Mouse (Mus musculus) forebrain, postnatal 0 days (tissue): ENCODE data around the gene Fcamr. TPM values are rescaled to one million over a fixed set of nuclear protein-coding genes. Genes with fewer than 3 reads are reported as not detected.
A peak's percentile ranks its signal among the peaks of the same experiment; 100 is the strongest.

Source experiments
- ATAC-seq: fragments of 200-750 bp; cut with Nextera tagmentation; 2 replicates; pipeline ENCODE4 v1.8.0; 2017; ENCODE audit warnings: mild to moderate bottlenecking, moderate library complexity
- DNase-seq: peaks from one replicate; pipeline ENCODE4 v3.0.0-alpha.2; 2015
- H3K27ac ChIP-seq: fragments of 300-500 bp; sonication (generic); 2 replicates; pipeline ENCODE4 v1.5.1; 2014; ENCODE audit warnings: low read depth, mild to moderate bottlenecking, antibody characterized with exemption, low read length, moderate library complexity, mixed read lengths
- H3K27me3 ChIP-seq: fragments of 300-500 bp; sonication (generic); 2 replicates; pipeline ENCODE4 v1.6.1; 2014; ENCODE audit warnings: mild to moderate bottlenecking, low read length, mixed read lengths; ENCODE audit not compliant: insufficient read depth
- H3K36me3 ChIP-seq: fragments of 300-500 bp; sonication (generic); 2 replicates; pipeline ENCODE4 v1.6.1; 2014; ENCODE audit warnings: mild to moderate bottlenecking, moderate library complexity; ENCODE audit not compliant: insufficient read depth
- H3K4me1 ChIP-seq: fragments of 300-500 bp; sonication (generic); 2 replicates; pipeline ENCODE4 v1.6.1; 2014; ENCODE audit warnings: antibody characterized with exemption; ENCODE audit not compliant: insufficient read depth
- H3K4me2 ChIP-seq: fragments of 300-500 bp; sonication (generic); 2 replicates; pipeline ENCODE4 v1.6.1; 2014; ENCODE audit warnings: low read depth, mild to moderate bottlenecking, moderate library complexity
- H3K4me3 ChIP-seq: fragments of 300-500 bp; sonication (generic); 2 replicates; pipeline ENCODE4 v1.5.1; 2014; ENCODE audit warnings: low read depth, low read length, mixed read lengths
- H3K9ac ChIP-seq: fragments of 300-500 bp; sonication (generic); 2 replicates; pipeline ENCODE4 v1.6.1; 2014; ENCODE audit warnings: mild to moderate bottlenecking
- H3K9me3 ChIP-seq: fragments of 300-500 bp; sonication (generic); 2 replicates; pipeline ENCODE4 v1.6.1; 2016; ENCODE audit warnings: low read length
- CTCF ChIP-seq: sonication (generic); IDR thresholded peaks from 2 replicates; pipeline ENCODE4 v1.5.1; 2016; ENCODE audit warnings: antibody characterized with exemption, control low read depth, low read depth
- WGBS: fragments of 180-500 bp; shearing (Covaris S2); extraction: QIAGEN DNeasy Blood & Tissue Kit; methylation state at CpG from one replicate; pipeline ENCODE4 v1.1.7; 2014; 5-methylcytosine and 5-hydroxymethylcytosine counted together
- polyA plus RNA-seq: library from polyadenylated mRNA; unstranded; fragments of >200 nt; fragmentation: Nextera tagmentation; extraction: Ambion mirVana; gene quantifications from 2 replicates; pipeline ENCODE4 v1.2.1, GENCODE M21; 2015
- total RNA-seq: library from RNA; depleted of rRNA; stranded (reverse); fragments of >200 nt; gene quantifications from 2 replicates; pipeline ENCODE4 v1.2.3, GENCODE M21; 2014

Gene Fcamr
- total and polyA plus RNA-seq, 2 experiments from 2014 or later: 0.19 TPM; not detected in 1

DNA sequence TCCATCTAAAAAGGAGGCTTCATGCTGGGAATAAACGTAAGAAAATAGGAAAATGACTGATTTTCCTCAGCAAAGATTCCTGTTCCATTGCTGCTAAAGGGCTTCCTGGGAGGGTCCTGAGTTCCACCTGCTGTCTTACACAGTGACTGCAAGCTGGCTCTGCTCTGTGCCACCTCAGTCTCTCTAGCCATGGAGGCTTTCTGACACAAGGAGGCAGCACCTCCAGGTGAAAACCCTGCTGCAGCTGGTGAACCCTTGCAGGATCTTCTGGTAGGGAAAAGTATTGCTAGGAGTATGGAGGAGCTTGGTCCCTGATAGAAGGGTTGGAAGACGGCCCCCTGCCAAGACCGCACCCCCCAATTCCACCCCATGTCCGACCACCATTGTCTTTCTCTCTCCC lies 13.7 kb upstream of the Fcamr start:
- Histone ChIP-seq H3K36me3 (no peaks in the 10 kb centered on the region), H3K27me3 (no peaks in the 10 kb centered on the region), H3K27ac (no peak overlapping the region), H3K4me3 (no peak overlapping the region), H3K9ac (no peak overlapping the region), H3K4me2 (no peak overlapping the region), H3K9me3 (no peaks in the 10 kb centered on the region), H3K4me1 (0 out of 2 replicates have a peak, but pooled peaks cover 3% of the 10 kb centered on the region)
- 46% methylated on average over 4 of the region's 4 CpGs for WGBS
- DNase-seq (no peak), ATAC-seq (no peak)
- TF ChIP-seq CTCF: peak; percentile 33

DNA sequence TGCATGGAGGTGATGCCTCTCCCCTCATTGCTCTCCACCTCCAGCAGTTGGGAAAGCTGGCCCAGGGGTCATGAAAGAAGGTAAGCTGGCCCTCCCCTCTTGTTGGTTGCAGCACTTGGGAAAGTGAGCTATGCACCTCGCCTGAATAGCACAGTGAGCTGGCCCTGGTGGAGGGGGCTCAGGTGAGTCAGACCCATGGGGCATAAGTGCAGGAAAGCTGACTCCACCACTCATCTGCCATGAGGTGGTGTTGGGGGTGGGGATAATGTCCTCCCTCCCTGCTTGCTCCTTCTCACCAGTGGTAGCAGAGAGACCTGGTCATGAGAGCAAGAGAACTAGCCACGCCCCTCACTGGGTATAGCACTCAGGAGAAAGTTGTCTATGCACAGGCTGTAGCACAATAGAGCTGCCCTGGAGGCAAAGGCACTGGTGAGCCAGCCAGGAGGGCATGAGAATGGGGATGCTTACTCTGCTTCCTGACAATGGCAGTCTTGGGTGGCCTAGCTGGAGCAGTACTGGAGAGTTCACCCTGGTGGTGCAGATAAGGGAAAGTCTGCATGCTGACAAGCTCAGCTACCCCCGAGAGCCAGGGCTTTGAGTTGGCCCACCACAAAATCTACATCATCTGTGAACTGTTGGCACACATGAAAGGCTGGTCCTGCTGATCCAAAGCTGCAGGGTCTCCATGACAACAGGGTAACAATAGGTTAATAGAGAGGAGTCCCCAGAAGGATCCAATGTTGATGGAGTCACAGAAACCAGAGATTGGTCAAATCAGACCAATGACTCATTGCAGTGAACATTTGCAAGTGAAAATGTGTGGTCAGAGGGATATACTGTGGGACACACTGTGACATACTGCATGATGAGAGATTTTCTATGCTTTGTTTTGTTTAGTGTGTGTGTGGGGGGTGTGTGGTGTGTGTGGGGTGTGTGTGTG lies 10.9 kb upstream of the Fcamr start:
- no peak overlapping the region for H3K9ac ChIP-seq
- no peaks in the 10 kb centered on the region for H3K27me3 ChIP-seq
- no peak overlapping the region for H3K27ac ChIP-seq
- H3K4me3 ChIP-seq: no peak overlapping the region
- DNase-seq (no peak), ATAC-seq (peak; percentile 66)
- 43% methylated on average over 3 of the region's 3 CpGs for WGBS
- TF ChIP-seq CTCF: no peak
- H3K4me2 ChIP-seq: no peak overlapping the region
- H3K9me3 ChIP-seq: no peaks in the 10 kb centered on the region
- 0 out of 2 replicates have a peak, but pooled peaks cover 3% of the 10 kb centered on the region for H3K4me1 ChIP-seq
- H3K36me3 ChIP-seq: no peaks in the 10 kb centered on the region

DNA sequence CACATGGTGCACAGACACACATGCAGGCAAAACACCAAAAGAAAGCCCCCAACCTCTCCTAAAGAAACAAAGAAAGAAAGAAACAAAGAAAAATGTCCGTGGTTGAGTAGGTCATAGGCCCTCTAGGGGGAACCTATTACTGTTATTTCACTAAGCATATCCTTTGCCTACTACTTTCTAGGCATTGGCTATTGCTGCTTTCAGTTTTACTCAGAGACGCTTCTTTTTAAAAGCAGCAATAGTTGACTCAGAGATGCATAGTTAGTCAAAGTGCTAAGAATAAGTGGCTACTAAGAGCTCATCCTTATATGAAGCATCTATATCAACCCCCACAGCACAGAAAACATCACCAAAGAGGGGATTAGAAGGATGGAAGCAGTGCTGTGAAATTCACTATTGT lies 5.4 kb upstream of the Fcamr start:
- no peaks in the 10 kb centered on the region for H3K36me3 ChIP-seq

DNA sequence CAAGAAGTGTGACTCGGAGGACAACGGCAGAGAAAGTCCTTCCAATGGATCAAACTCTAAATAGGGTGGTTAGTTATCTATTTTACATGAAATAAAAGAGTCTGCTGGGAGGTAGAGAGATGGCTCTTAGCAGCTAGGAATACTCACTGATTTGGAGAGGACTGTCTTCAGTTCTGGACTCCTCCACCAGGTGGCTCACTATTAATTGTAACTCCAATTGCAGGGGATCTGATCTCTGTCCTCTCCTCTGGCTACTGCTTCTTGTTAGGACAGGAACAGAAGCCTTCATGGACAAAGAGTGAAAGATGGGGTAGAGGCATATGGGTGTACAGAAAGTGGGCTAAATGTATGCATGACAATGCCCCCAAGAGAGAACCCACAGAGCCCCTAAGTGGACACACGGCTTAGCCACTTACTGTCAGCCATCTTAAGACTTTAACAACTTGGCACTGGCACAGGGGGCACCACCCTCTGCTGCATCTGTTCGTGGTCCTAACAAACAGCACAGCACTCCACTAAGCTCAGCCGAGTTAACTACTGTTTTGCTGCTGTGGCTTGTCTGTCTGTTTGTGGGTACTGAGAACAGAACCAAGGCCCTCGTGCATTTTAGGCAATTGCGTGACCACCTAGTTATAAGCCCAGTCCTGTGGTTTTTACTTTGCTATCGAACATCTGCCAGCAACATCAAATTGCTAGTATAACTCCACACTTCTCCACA lies 3.6 kb upstream of the Fcamr start:
- H3K27me3 ChIP-seq: no peaks in the 10 kb centered on the region
- no peak overlapping the region for H3K9ac ChIP-seq
- no peak overlapping the region for H3K4me2 ChIP-seq
- no peak overlapping the region for H3K4me3 ChIP-seq
- ATAC-seq (no peak), DNase-seq (peak; percentile 39)
- no peaks in the 10 kb centered on the region for H3K4me1 ChIP-seq
- H3K27ac ChIP-seq: no peak overlapping the region
- 83% methylated on average over 8 of the region's 8 CpGs for WGBS
- no peaks in the 10 kb centered on the region for H3K36me3 ChIP-seq
- no peaks in the 10 kb centered on the region for H3K9me3 ChIP-seq
- TF ChIP-seq CTCF: peak; percentile 64

More for the DNA sequence above, 5.4 kb upstream of the Fcamr start:
- Histone ChIP-seq H3K4me1 (no peaks in the 10 kb centered on the region), H3K9me3 (no peaks in the 10 kb centered on the region), H3K4me2 (no peak overlapping the region), H3K27me3 (no peaks in the 10 kb centered on the region), H3K27ac (no peak overlapping the region), H3K9ac (no peak overlapping the region), H3K4me3 (no peak overlapping the region)
- 76% methylated on average over 2 of the region's 2 CpGs for WGBS
- ATAC-seq (no peak), DNase-seq (no peak)
- no peak for TF ChIP-seq CTCF

DNA sequence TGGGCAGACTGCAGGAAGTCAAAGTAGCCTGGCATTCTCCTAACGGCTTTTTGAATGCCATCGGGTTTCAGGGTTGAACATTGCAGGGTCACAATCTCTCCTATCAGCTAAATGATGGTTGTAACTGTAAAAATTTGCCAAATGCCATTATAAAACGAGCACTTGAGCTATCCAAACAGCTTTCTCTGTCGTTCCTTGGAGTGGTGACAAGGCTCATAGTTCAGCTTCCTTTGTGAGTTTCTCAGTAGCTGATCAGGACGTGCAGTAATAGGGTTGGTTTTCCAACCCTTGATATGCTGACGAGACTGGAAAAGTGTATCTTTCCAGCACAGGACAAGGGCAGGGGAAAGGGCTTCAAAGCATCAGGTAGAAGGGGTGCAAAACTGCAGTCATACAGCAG lies 2.7 kb upstream of the Fcamr start:
- DNase-seq (no peak), ATAC-seq (no peak)
- TF ChIP-seq CTCF: no peak
- Histone ChIP-seq H3K36me3 (no peaks in the 10 kb centered on the region), H3K4me1 (no peaks in the 10 kb centered on the region), H3K27me3 (no peaks in the 10 kb centered on the region), H3K4me3 (no peak overlapping the region), H3K9ac (no peak overlapping the region), H3K4me2 (no peak overlapping the region), H3K27ac (no peak overlapping the region), H3K9me3 (no peaks in the 10 kb centered on the region)
- WGBS: 57% methylated on average over 6 of the region's 6 CpGs

GRCm38 (mm10) chr1:130798551-130798950 lies 2.2 kb upstream of the Fcamr start:
- WGBS: 67% methylated on average over 3 of the region's 3 CpGs
- Histone ChIP-seq H3K9ac (no peak overlapping the region), H3K27ac (no peak overlapping the region), H3K4me1 (no peaks in the 10 kb centered on the region), H3K9me3 (no peaks in the 10 kb centered on the region), H3K4me3 (no peak overlapping the region), H3K36me3 (no peaks in the 10 kb centered on the region), H3K27me3 (no peaks in the 10 kb centered on the region), H3K4me2 (no peak overlapping the region)
- DNase-seq: no peak
- no peak for ATAC-seq
- no peak for TF ChIP-seq CTCF

DNA sequence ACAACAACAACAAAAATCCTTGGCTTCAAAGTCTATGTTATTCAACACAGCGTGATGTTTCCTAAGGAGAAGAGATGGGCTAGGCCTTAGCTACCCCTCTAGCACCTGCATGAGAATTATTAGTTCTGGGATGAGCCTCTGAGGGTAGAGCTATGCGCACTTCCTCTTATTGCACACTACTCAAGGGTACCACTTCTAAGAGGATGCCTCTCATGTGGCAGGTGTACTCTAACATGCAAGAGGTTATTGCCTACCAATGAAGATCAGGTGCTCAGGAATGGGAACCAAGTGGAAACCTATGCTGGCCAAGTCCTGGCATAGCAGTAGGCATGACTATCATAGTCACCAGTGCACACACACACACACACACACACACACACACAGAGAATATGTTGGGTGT lies 1.3 kb upstream of the Fcamr start:
- Histone ChIP-seq H3K9me3 (no peaks in the 10 kb centered on the region), H3K9ac (no peak overlapping the region), H3K36me3 (no peaks in the 10 kb centered on the region), H3K27me3 (no peaks in the 10 kb centered on the region), H3K27ac (no peak overlapping the region), H3K4me3 (no peak overlapping the region), H3K4me2 (no peak overlapping the region), H3K4me1 (no peaks in the 10 kb centered on the region)
- ATAC-seq (no peak), DNase-seq (no peak)
- 92% methylated on average over 2 of the region's 2 CpGs for WGBS
- TF ChIP-seq CTCF: no peak
